Mouse (Mus musculus): Measurements from ENCODE around the gene A930018P22Rik. TPM values are rescaled to one million over a fixed set of nuclear protein-coding genes. Genes with fewer than 3 reads are reported as not detected.
A peak's percentile ranks its signal among the peaks of the same experiment; 100 is the strongest.
"Not testable (repeated sequence)": the region's sequence is repeated elsewhere in the genome, so short reads cannot be mapped to it uniquely, and the experiment has no call there.

The A930018P22Rik gene
- polyA plus RNA-seq, 1 experiment from 2014 or later, result not detected

- H3K9me3 ChIP-seq (ENCODE audit: control insufficient read depth, low read length); H3K27me3 ChIP-seq (replicated peaks; ENCODE audit: control insufficient read depth, insufficient read depth, low read length); ATAC-seq; H3K9ac ChIP-seq (ENCODE audit: low read depth, low read length); H3K27ac ChIP-seq (ENCODE audit: low read depth, low read length); H3K4me3 ChIP-seq (ENCODE audit: low read length); H3K4me1 ChIP-seq (ENCODE audit: control insufficient read depth, insufficient read depth, low read depth, low read length); H3K4me2 ChIP-seq (ENCODE audit: low read length); H3K36me3 ChIP-seq (ENCODE audit: control insufficient read depth, insufficient read depth, low read length): not testable (repeated sequence)
- no CpG with 5 or more reads among the region's 1 CpGs for WGBS
Measured at GRCm38 (mm10) chr2:104111170-104111797, 11.3 kb upstream of the A930018P22Rik start.

DNA sequence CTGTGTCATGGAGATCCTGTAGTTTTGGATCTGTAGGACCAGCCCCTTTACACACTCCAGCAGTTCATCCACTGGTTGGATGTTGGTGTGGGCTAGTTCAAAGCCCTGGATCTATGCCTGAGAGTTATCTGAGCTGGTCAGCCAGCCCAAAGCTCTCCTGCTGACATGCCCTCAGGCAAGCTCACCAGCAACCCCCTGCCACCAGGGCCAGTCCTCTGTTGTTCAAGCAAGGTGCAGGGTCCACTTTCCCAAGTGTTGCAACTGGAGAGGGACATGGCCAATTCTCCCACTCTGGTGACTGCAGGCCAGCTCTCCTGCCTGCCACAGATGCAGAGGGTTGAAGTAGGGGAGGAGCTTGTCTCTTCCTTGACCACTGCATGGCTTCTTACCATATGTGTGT is 9.0 kb upstream of the A930018P22Rik start:
- not testable (repeated sequence) for H3K27ac ChIP-seq (ENCODE audit: low read depth, low read length); H3K9me3 ChIP-seq (ENCODE audit: control insufficient read depth, low read length); H3K27me3 ChIP-seq (replicated peaks; ENCODE audit: control insufficient read depth, insufficient read depth, low read length); H3K4me1 ChIP-seq (ENCODE audit: control insufficient read depth, insufficient read depth, low read depth, low read length); H3K9ac ChIP-seq (ENCODE audit: low read depth, low read length); ATAC-seq; H3K36me3 ChIP-seq (ENCODE audit: control insufficient read depth, insufficient read depth, low read length); H3K4me2 ChIP-seq (ENCODE audit: low read length); H3K4me3 ChIP-seq (ENCODE audit: low read length)

GRCm38 (mm10) chr2:104114898-104115297 is 7.7 kb upstream of the A930018P22Rik start:
- H3K9me3 ChIP-seq (ENCODE audit: control insufficient read depth, low read length), result no peaks in the 10 kb centered on the region
- WGBS, result 74% methylated on average over 3 of the region's 3 CpGs
- no peaks in the 10 kb centered on the region for H3K27me3 ChIP-seq (replicated peaks; ENCODE audit: control insufficient read depth, insufficient read depth, low read length)
- H3K4me3 ChIP-seq (ENCODE audit: low read length), result no peak overlapping the region
- ATAC-seq, result no peak
- no peak overlapping the region for H3K27ac ChIP-seq (ENCODE audit: low read depth, low read length)
- H3K4me1 ChIP-seq (ENCODE audit: control insufficient read depth, insufficient read depth, low read depth, low read length), result no peaks in the 10 kb centered on the region
- H3K4me2 ChIP-seq (ENCODE audit: low read length), result no peak overlapping the region
- no peaks in the 10 kb centered on the region for H3K36me3 ChIP-seq (ENCODE audit: control insufficient read depth, insufficient read depth, low read length)
- H3K9ac ChIP-seq (ENCODE audit: low read depth, low read length), result no peak overlapping the region

DNA sequence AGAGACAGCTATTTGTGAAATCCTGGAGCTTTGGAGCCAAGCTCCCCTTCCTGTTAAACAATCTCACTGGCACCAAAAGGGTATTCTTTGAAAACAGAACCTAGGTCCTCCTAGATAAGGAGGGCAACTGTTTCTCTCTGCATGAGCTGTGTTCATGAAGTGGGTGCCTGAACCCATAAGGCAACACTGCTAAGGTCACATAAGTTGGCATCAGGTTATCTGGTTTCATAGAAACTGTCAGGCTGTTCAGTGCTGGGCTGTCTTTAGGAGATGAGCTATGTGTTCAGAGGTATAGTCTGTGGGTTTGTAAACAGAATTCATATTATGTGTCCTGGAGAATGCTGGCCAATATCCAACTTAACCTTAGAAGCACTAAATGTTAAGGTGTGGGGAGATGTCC is 5.4 kb upstream of the A930018P22Rik start:
- not testable (repeated sequence) for H3K4me3 ChIP-seq (ENCODE audit: low read length); H3K9ac ChIP-seq (ENCODE audit: low read depth, low read length); H3K4me1 ChIP-seq (ENCODE audit: control insufficient read depth, insufficient read depth, low read depth, low read length); H3K27ac ChIP-seq (ENCODE audit: low read depth, low read length); ATAC-seq; H3K36me3 ChIP-seq (ENCODE audit: control insufficient read depth, insufficient read depth, low read length); H3K27me3 ChIP-seq (replicated peaks; ENCODE audit: control insufficient read depth, insufficient read depth, low read length); H3K4me2 ChIP-seq (ENCODE audit: low read length); H3K9me3 ChIP-seq (ENCODE audit: control insufficient read depth, low read length)

- Histone ChIP-seq H3K27me3 (replicated peaks; ENCODE audit: control insufficient read depth, insufficient read depth, low read length) (no peaks in the 10 kb centered on the region), H3K36me3 (ENCODE audit: control insufficient read depth, insufficient read depth, low read length) (no peaks in the 10 kb centered on the region), H3K4me1 (ENCODE audit: control insufficient read depth, insufficient read depth, low read depth, low read length) (peaks cover 5% of the 10 kb centered on the region), H3K4me3 (ENCODE audit: low read length) (no peak overlapping the region), H3K4me2 (ENCODE audit: low read length) (no peak overlapping the region), H3K9me3 (ENCODE audit: control insufficient read depth, low read length) (no peaks in the 10 kb centered on the region), H3K9ac (ENCODE audit: low read depth, low read length) (no peak overlapping the region), H3K27ac (ENCODE audit: low read depth, low read length) (no peak overlapping the region)
- no peak for ATAC-seq
- 70% methylated on average over 1 of the region's 1 CpGs for WGBS
Measured at GRCm38 (mm10) chr2:104119097-104119496, 3.5 kb upstream of the A930018P22Rik start.

DNA sequence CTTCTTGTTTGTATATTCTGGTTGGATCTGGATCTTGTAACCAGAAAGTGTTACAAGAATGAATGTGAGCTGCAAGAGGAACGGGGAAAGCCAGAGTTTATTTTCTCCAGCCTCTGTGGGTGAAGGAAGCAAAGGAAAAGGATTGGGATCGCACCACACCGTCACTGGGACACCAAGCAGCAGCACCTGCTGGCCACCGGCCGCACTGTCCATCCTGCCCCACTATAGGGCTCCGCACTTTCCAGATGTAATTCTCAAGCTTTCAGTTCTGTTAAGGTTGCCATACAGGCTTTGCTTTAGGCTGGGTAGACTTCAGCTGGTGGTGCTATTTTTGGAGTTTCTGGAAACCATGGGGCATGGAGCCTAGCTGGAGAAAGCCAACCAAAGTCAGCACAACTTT is 2.3 kb upstream of the A930018P22Rik start:
- Histone ChIP-seq H3K9me3 (ENCODE audit: control insufficient read depth, low read length) (no peaks in the 10 kb centered on the region), H3K27ac (ENCODE audit: low read depth, low read length) (no peak overlapping the region), H3K4me3 (ENCODE audit: low read length) (no peak overlapping the region), H3K4me2 (ENCODE audit: low read length) (no peak overlapping the region), H3K4me1 (ENCODE audit: control insufficient read depth, insufficient read depth, low read depth, low read length) (peaks cover 5% of the 10 kb centered on the region), H3K9ac (ENCODE audit: low read depth, low read length) (no peak overlapping the region), H3K27me3 (replicated peaks; ENCODE audit: control insufficient read depth, insufficient read depth, low read length) (no peaks in the 10 kb centered on the region), H3K36me3 (ENCODE audit: control insufficient read depth, insufficient read depth, low read length) (no peaks in the 10 kb centered on the region)
- no peak for ATAC-seq
- WGBS, result 63% methylated on average over 6 of the region's 6 CpGs

DNA sequence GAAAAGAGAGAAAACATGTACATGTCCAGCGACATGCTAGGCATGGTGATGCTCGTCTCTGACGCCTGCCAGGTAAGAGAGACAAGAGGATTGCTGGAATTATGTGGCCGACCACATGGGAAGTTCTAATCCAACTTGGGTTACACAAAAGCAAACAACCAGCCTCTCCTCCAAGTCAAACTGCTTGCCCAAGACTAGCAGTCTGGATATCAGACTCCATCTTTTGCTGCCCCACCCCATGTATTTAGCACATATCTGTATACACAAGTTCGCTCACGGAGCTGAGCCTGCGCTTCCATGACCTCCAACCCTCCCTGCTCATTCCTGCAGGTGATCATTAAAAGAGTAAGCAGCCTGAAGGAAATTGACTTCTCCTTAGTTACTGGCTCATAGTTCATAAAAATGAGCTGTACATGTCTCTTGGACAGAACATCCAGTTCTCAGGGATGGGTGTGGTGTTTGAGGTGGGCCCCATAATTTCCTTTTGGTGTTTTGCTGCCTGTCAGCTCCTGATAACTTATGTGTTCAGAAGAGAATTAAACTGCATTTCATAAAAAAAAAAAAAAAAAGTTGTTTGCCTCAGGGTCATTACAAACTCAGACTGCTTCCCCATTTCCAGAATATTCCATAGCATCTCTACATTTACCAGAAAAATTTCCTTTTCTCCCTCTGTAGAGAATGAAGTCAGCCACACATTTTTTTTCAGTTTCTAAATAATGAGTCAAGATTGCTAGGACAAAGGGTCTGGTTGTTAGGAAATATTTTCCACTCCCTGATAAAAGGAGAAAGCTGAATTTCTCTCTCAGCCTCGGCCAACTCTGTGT is 676 bp upstream of the A930018P22Rik start:
- 80% methylated on average over 8 of the region's 8 CpGs for WGBS
- H3K9me3 ChIP-seq (ENCODE audit: control insufficient read depth, low read length), result no peaks in the 10 kb centered on the region

DNA sequence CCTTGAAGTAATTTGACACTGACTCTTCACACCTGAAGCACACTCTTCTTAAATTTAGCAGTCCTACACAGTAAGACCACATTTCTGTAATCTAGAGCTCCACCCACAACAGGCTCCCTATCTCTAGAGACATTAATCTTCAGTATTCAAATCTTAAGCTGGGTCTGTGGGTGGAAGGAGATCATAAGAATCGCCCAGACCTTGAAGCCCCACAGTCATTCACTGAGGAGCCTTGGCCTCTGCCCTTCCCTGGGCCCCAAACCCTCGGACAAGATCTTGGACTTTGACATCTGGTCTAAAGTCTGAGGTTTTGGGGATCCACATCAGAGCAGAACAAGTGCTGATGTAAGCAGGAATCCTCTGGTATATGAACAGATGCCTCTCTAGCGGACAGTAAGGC is 971 bp downstream of the A930018P22Rik start:
- no peak overlapping the region; the same call in 1 of the 2 replicates for H3K9ac ChIP-seq (ENCODE audit: low read depth, low read length)

More for the DNA sequence above, 676 bp upstream of the A930018P22Rik start:
- no peak for ATAC-seq
- Histone ChIP-seq H3K4me1 (ENCODE audit: control insufficient read depth, insufficient read depth, low read depth, low read length) (peaks cover 5% of the 10 kb centered on the region), H3K4me3 (ENCODE audit: low read length) (peak overlapping the region; percentile 80), H3K27me3 (replicated peaks; ENCODE audit: control insufficient read depth, insufficient read depth, low read length) (peaks cover 4% of the 10 kb centered on the region), H3K4me2 (ENCODE audit: low read length) (peak overlapping the region; percentile 64), H3K27ac (ENCODE audit: low read depth, low read length) (peak overlapping the region; percentile 66), H3K9ac (ENCODE audit: low read depth, low read length) (peak overlapping the region; percentile 56), H3K36me3 (ENCODE audit: control insufficient read depth, insufficient read depth, low read length) (no peaks in the 10 kb centered on the region)

DNA sequence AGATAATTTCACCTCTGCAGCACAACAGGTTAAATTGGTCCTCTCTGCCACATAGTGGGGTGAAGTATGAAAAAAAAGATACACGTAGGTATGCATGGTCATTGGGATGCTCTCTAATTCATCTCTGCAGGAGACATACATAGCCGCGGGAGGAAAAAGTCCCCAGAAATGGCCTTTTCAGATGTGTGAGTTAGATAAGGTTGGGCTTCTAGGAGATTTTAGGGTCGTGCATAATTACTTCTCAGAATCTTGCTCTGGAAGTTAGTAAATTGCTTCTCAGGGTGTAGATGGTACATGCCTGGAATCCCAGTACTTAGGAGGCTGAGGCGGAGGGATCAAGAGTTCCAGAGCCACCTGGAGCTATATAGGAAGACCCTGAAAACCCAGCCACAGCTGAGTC is 1.5 kb downstream of the A930018P22Rik start:
- no peak overlapping the region for H3K9ac ChIP-seq (ENCODE audit: low read depth, low read length)
- no peak overlapping the region for H3K27ac ChIP-seq (ENCODE audit: low read depth, low read length)
- H3K9me3 ChIP-seq (ENCODE audit: control insufficient read depth, low read length), result no peaks in the 10 kb centered on the region
- peaks cover 5% of the 10 kb centered on the region for H3K4me1 ChIP-seq (ENCODE audit: control insufficient read depth, insufficient read depth, low read depth, low read length)
- H3K27me3 ChIP-seq (replicated peaks; ENCODE audit: control insufficient read depth, insufficient read depth, low read length), result peaks cover 4% of the 10 kb centered on the region
- H3K4me2 ChIP-seq (ENCODE audit: low read length), result no peak overlapping the region
- no peak for ATAC-seq
- WGBS, result 76% methylated on average over 5 of the region's 5 CpGs
- H3K4me3 ChIP-seq (ENCODE audit: low read length), result no peak overlapping the region
- no peaks in the 10 kb centered on the region for H3K36me3 ChIP-seq (ENCODE audit: control insufficient read depth, insufficient read depth, low read length)

More for the DNA sequence above, 971 bp downstream of the A930018P22Rik start:
- H3K9me3 ChIP-seq (ENCODE audit: control insufficient read depth, low read length), result no peaks in the 10 kb centered on the region
- 39% methylated on average over 3 of the region's 3 CpGs for WGBS
- no peaks in the 10 kb centered on the region for H3K36me3 ChIP-seq (ENCODE audit: control insufficient read depth, insufficient read depth, low read length)
- H3K27me3 ChIP-seq (replicated peaks; ENCODE audit: control insufficient read depth, insufficient read depth, low read length), result peaks cover 4% of the 10 kb centered on the region
- H3K4me1 ChIP-seq (ENCODE audit: control insufficient read depth, insufficient read depth, low read depth, low read length), result peaks cover 5% of the 10 kb centered on the region
- H3K27ac ChIP-seq (ENCODE audit: low read depth, low read length), result no peak overlapping the region
- peak overlapping the region; percentile 80; the same call in 1 of the 2 replicates for H3K4me3 ChIP-seq (ENCODE audit: low read length)
- peak overlapping the region; percentile 64 for H3K4me2 ChIP-seq (ENCODE audit: low read length)
- no peak for ATAC-seq
